Mouse (Mus musculus) G1E (cell line): ENCODE measurements around the gene Gm6685.

Experiments used
- CTCF ChIP-seq: IDR thresholded peaks from 2 replicates; pipeline ENCODE4 v1.5.1; 2012; ENCODE audit warnings: low read depth, low read length, inconsistent platforms, mixed read lengths
- GATA1 ChIP-seq: IDR thresholded peaks from 2 replicates; pipeline ENCODE4 v1.6.1; 2012; ENCODE audit warnings: borderline replicate concordance, low read length, inconsistent platforms, mixed read lengths

DNA sequence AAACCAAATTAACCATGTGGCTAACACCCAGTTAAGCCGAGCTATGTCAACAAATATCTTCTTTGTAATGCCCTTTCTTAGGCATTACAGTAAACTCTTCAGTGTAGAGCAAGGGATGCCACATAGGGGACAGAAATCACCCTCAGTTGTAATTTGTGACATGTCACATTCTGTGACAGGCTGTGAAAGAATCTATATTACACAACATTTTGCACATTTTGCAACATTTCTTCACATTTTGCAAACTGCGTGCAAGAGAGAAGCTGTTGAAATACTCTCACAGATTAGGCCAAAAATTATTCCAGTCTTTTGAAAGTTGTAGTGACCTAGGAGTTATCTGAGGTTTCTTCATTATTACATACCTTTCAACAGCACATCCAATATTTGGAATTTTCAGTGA, 3.8 kb upstream of the Gm6685 start:
- TF ChIP-seq CTCF (no peak), GATA1 (no peak)
